Mouse (Mus musculus) bone marrow macrophage, adult 2 months (primary cell): ENCODE results near the gene Kdm8. TPM values are rescaled to one million over a fixed set of nuclear protein-coding genes. Genes with fewer than 3 reads are reported as not detected.

ENCODE experiments used
- H3K27ac ChIP-seq: 2 replicates; pipeline ENCODE4 v1.5.1; 2012; ENCODE audit warnings: low read depth, low read length; ENCODE audit not compliant: insufficient read depth
- H3K4me1 ChIP-seq: 2 replicates; pipeline ENCODE4 v1.6.1; 2012; ENCODE audit warnings: low read length; ENCODE audit not compliant: control insufficient read depth, insufficient read depth
- H3K4me3 ChIP-seq: 2 replicates; pipeline ENCODE4 v1.5.1; 2012; ENCODE audit warnings: mild to moderate bottlenecking, low read length, moderate library complexity; ENCODE audit not compliant: insufficient read depth
- CTCF ChIP-seq: IDR thresholded peaks from 2 replicates; pipeline ENCODE4 v1.5.1; 2012; ENCODE audit warnings: low read depth, mild to moderate bottlenecking, low read length, moderate library complexity
- POLR2A ChIP-seq: IDR thresholded peaks from 2 replicates; pipeline ENCODE4 v1.6.1; 2012; ENCODE audit warnings: mild to moderate bottlenecking, low read depth, low read length, borderline replicate concordance
- polyA plus RNA-seq: library from polyadenylated mRNA; stranded (reverse); fragments of >200 nt; gene quantifications from 2 replicates; pipeline ENCODE4 v1.2.4, GENCODE M21; 2012; ENCODE audit not compliant: missing spikeins, insufficient read depth, insufficient read length

Gene Kdm8
- polyA plus RNA-seq, 1 experiment = 2.1 TPM

DNA sequence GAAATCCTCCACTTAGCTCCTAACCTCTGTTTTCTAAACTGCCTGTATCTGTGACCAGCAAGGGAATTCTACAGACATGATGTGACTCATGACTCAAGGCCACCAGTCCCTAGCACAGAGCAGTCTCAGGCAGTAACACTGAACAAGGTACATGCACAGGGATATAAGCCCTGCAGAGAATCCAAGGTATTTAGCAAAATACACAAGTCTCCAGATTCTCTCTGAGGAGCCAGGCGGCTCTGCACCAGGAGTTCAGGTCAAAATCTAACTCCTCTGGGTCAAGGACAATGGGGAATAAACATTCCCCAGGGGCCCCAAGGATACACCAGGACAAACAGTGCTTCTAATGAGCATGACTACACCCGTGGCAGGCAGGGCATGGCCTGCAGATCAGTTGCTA, 38.4 kb downstream of the Kdm8 start:
- TF ChIP-seq CTCF (no peak), POLR2A (no peak)
- Histone ChIP-seq H3K4me3 (no peak overlapping the region), H3K4me1 (0 out of 2 replicates have a peak, but pooled peaks cover 2% of the 10 kb centered on the region), H3K27ac (no peak overlapping the region)

DNA sequence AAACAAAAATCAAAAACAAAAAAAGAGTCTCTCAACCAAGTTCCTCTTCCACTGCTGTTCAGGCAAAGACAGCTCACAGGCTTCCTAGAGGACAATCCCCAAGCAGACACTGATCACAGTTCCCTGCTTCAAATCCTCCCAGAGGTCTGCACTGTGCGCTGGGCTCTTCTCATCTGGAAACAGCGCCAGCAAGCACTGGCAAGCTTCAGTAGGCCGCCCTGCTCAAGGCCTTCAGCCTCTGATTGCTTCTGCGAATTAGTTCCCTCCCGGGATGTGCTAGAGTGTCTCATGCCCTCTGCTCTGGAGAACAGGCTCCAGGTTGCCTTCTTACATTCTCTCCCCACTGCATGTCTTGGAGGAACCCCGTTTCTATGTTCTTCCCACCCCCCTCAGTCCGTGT, 40.3 kb downstream of the Kdm8 start:
- TF ChIP-seq CTCF = no peak
- TF ChIP-seq POLR2A = no peak
- peaks cover 2% of the 10 kb centered on the region; the same call in 1 of the 2 replicates for H3K4me1 ChIP-seq
- no peak overlapping the region for H3K27ac ChIP-seq
- H3K4me3 ChIP-seq = no peak overlapping the region

DNA sequence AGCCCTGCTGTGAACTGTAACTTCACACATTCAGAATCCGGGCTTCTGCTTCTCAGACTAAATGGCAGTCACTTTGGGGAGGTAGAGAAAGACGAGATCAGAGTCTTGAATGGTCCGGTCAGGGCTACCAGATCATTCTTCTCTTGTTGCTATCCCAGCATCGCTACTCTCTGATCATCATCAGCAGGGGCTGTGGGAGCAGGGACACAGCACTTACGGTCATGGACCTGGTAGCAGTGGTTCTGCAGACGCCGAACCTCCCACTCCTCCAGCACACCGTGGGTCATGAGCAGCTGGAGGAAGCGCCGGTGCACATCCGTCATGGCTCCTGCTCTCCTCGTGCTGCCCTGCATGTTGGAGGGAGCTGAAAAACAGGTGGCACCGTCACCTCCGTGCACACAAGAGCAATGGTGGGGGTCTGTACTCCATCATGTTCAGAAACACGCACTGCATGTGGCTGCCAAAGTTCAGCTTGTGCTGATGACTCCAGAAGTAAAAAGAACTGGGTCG, 41.7 kb downstream of the Kdm8 start:
- H3K4me3 ChIP-seq = no peak overlapping the region
- no peak for TF ChIP-seq POLR2A
- TF ChIP-seq CTCF = no peak
- no peak overlapping the region for H3K27ac ChIP-seq
- peaks cover 7% of the 10 kb centered on the region for H3K4me1 ChIP-seq

DNA sequence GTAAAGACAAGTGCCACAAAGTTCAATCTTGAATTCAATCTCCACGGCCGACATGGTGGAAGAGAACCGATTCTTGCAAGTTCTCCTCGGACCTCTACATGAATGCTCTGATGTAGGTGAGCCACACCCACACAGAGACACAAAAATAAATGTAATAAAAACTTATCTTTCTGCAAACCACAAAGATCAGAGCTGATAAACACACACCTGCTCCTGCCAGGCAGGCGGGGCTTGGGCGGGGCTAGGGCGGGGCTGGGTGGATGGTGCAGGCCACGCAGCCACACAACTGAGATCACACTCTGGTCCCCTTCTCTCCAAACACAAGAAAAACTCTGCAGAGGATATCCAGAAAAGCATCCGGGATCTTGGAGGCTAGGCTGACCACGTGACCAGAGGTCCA, 42.6 kb downstream of the Kdm8 start:
- no peak for TF ChIP-seq CTCF
- no peak for TF ChIP-seq POLR2A
- Histone ChIP-seq H3K27ac (no peak overlapping the region), H3K4me1 (peaks cover 12% of the 10 kb centered on the region), H3K4me3 (no peak overlapping the region)

DNA sequence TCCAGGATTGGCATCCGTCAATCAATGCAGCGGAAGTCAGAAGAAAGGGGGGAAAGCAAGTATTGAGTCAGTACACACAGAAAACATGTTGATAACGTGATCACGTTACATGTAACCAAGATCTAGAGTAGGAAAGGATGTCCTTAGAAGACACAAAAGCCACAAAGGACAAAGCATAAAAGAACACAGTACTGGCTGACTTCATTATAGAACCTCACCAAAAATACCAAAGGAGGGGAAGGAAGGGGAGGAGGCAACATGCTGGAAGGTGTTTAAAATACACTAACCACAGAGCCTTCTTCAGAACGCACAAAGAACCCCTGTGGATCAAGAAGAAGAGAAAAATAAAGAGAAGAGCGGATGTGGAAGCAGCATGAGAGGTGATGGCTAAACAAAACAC, 44.2 kb downstream of the Kdm8 start:
- H3K4me1 ChIP-seq = peaks cover 10% of the 10 kb centered on the region
- H3K27ac ChIP-seq = no peak overlapping the region
- TF ChIP-seq CTCF = no peak
- no peak for TF ChIP-seq POLR2A
- H3K4me3 ChIP-seq = no peak overlapping the region

DNA sequence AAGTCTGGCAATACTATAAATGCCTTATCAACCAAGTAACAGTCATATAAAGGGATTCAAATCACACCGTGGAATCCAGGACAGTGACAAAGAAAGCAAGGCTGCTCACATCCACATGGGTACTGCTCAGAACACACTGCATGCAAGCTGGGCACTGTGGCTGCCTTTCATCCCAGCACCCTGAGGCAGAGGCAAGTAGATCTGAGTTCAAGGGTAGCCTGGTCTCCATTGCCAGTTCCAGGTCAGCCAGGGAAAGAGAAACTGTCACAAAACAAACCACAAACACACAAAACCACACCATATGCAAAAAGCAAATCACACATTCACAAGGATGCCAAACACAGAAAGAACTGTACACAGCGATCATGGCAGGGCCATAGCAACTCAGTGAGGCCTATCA, 45.2 kb downstream of the Kdm8 start:
- H3K4me3 ChIP-seq = no peak overlapping the region
- no peak overlapping the region for H3K27ac ChIP-seq
- TF ChIP-seq POLR2A (no peak), CTCF (no peak)
- H3K4me1 ChIP-seq = peaks cover 10% of the 10 kb centered on the region

DNA sequence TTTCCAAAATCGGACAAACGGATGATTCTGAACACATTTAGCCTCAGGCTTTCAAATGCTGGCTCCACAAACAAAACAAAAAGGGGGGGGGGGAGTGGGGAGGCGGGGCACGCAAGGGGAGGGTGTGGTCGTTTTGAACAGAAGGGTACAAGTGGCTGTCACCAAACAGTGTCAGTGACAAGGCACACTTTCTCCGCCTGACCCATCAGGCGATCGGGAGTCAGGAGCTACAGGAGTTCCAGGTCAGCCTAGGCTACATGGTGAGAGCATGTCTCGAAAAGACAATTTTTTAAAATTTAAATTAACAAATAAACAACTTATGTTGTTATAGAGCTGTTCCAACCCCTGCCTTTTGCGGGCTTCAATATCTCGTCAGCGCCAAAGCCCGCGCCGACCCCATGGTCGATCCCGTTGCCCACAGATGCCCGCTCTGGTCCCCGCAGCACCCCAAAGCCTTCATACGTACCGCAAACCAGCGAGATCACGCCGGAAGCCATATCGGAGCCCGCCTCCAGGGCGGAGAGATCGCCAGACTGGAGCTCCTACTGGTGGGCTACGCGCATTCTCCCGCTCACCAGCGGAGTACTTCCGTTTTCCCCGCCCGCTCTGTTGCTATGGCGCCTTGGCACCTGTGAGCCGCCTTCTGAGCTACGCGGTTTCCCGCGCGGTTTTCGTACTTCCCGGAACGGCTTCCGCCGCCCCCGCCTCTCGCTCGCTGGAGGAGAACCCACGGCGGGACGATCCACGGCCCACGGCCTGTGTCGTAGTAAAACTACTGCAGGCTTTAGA, 46.7 kb downstream of the Kdm8 start, which contains the start of gene Nsmce1:
Gene Nsmce1 (minus strand): TSS at position 650 of the 789 bp plus-strand sequence.
- no peak for TF ChIP-seq CTCF
- TF ChIP-seq POLR2A = no peak

DNA sequence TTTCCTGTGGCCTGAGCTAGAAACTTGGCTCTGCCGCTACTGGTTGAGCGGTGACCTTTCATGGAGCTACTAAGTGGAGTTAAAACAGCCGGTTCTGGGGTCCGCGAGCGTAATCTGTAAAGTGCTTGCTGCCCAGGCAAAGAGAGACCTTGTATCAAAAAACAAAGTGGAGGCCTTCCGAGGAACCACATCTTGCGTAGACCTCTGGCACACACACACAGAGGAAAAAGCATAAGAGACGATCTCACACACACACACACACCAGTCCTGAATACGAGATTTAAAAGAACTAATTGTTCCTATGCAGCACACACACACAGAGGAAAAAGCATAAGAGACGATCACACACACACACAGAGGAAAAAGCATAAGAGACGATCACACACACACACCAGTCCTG, 47.3 kb downstream of the Kdm8 start:
- H3K4me3 ChIP-seq = peak overlapping the region; percentile 73
- peaks cover 27% of the 10 kb centered on the region for H3K4me1 ChIP-seq
- TF ChIP-seq POLR2A (no peak), CTCF (no peak)
- peak overlapping the region; percentile 58 for H3K27ac ChIP-seq

More for the DNA sequence above, 46.7 kb downstream of the Kdm8 start, which contains the start of gene Nsmce1:
- peak within 1 kb of the TSS; percentile 73 for H3K4me3 ChIP-seq
- H3K4me1 ChIP-seq = peaks cover 21% of the 10 kb centered on the region
- peak within 1 kb of the TSS; percentile 58 for H3K27ac ChIP-seq

DNA sequence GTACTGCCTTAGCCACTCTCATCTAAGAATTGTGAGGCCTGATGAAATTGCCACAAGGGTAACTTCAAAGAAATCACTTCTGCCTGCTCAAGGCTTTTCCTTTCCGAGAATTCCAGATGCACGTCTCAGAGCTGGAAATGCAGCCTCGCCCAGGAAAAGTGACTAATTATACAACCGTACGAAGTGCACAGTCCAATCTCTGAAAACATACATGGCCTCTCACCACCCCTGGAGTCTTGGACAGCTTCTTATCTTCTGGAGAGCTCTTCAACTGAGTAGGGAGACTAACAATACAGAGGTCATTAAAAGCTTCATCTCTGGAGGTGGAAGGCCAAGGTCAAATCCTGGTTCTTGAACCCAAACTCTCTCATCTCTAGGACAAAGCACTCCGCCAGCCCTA, 48.1 kb downstream of the Kdm8 start:
- H3K4me1 ChIP-seq = peaks cover 27% of the 10 kb centered on the region
- no peak overlapping the region for H3K4me3 ChIP-seq
- no peak for TF ChIP-seq CTCF
- TF ChIP-seq POLR2A = no peak
- no peak overlapping the region for H3K27ac ChIP-seq

DNA sequence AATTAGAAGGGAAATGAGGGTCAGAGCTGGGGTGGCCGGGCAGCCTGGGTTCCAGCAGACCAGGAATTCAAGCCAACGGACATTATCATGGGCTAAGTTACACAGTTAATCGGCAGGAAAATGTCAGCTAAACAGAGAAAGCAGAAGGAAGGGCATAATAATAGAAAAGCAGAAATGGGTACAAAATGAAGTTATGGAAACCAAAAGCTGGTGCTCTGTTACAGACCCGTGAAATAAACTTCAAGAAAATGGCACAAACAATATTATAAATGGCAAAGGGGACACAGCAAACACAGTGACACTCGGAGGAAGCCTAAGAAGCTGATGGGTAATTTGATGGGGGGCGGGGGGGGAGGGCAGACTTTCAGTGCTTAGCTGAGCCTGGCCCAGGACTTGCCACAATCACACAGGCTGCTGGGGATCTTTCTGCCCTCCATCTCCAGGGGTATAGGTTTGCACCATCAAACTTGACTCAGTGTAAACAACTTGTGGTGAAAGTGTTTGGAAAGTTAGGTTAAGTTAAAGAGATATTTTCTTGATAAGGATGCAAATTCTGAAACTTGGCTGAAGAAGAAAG, 51.5 kb downstream of the Kdm8 start:
- Histone ChIP-seq H3K4me3 (no peak overlapping the region), H3K4me1 (peaks cover 26% of the 10 kb centered on the region), H3K27ac (peak overlapping the region; percentile 76)
- TF ChIP-seq CTCF (no peak), POLR2A (no peak)
